Comparison of ENCODE assay signal across 27 mouse cellular contexts in genomic region chr15:10579159-10579558, GRCm38 (mm10). TPM values are rescaled to one million over a fixed set of nuclear protein-coding genes. Genes with fewer than 3 reads are reported as not detected.
"Had no signal": no experiment of that assay in that cellular context is flagged by ENCODE, and none has a peak within 500 bp of the region (broad histone marks: within the 10 kb centered on the region; RNA-seq: fewer than 3 reads in every experiment).

No protein-coding gene starts in this region.

- ATAC-seq: intestine, postnatal 0 days had no signal

- DNase-seq: kidney, postnatal 4 days; left cerebral cortex, postnatal 4 days; liver, embryonic 13.5 days; lung, adult 2 months; lung, postnatal 14 days; lung, postnatal 4 days; midbrain, embryonic 14.5 days; thymus, postnatal 36 days had no signal

- H3K4me1 ChIP-seq: limb, embryonic 13.5 days; liver, embryonic 13.5 days had no signal

- H3K9ac ChIP-seq: limb, embryonic 13.5 days; liver, embryonic 13.5 days had no signal

- H3K27ac ChIP-seq: limb, embryonic 13.5 days; liver, embryonic 13.5 days had no signal

- H3K27me3 ChIP-seq: limb, embryonic 13.5 days; liver, embryonic 13.5 days had no signal

- H3K4me2 ChIP-seq: limb, embryonic 13.5 days; liver, embryonic 13.5 days; midbrain, embryonic 11.5 days had no signal

- H3K4me3 ChIP-seq: limb, embryonic 13.5 days; liver, embryonic 13.5 days had no signal

- H3K9me3 ChIP-seq: limb, embryonic 13.5 days; liver, embryonic 13.5 days had no signal

RNA-seq across cellular contexts. Expression of gene Ttc23l, which starts 20.7 kb away (rescaled TPM):
- total RNA-seq: layer of hippocampus, adult 18-20 months; layer of hippocampus, postnatal 14 days; left cerebral cortex, adult 8-10 months; left cerebral cortex, postnatal 14 days; left cerebral cortex, postnatal 4 days; liver, adult 2 months; megakaryocyte progenitor cell, adult 5-6 weeks; megakaryocyte-erythroid progenitor cell, adult 5-6 weeks; midbrain, postnatal 0 days had no signal
- polyA plus RNA-seq: intestine, postnatal 0 days; kidney, embryonic 14.5 days; limb, embryonic 13.5 days; liver, adult 2 months; liver, embryonic 13.5 days; liver, embryonic 16.5 days; lung, adult 2 months; lung, embryonic 16.5 days; midbrain, embryonic 11.5 days; midbrain, embryonic 14.5 days; midbrain, postnatal 0 days; neural tube, embryonic 11.5 days; neural tube, embryonic 14.5 days; small intestine, adult 2 months; spleen, adult 2 months; stomach, embryonic 16.5 days had no signal
